Mouse (Mus musculus) thymus, postnatal 14 days (tissue): ENCODE results near the gene Ndufc1.
"Not testable (repeated sequence)": the region's sequence is repeated elsewhere in the genome, so short reads cannot be mapped to it uniquely, and the experiment has no call there.

ENCODE experiments used
- DNase-seq: peaks from one replicate; pipeline ENCODE4 v3.0.0; 2021

The Ndufc1 gene

DNA sequence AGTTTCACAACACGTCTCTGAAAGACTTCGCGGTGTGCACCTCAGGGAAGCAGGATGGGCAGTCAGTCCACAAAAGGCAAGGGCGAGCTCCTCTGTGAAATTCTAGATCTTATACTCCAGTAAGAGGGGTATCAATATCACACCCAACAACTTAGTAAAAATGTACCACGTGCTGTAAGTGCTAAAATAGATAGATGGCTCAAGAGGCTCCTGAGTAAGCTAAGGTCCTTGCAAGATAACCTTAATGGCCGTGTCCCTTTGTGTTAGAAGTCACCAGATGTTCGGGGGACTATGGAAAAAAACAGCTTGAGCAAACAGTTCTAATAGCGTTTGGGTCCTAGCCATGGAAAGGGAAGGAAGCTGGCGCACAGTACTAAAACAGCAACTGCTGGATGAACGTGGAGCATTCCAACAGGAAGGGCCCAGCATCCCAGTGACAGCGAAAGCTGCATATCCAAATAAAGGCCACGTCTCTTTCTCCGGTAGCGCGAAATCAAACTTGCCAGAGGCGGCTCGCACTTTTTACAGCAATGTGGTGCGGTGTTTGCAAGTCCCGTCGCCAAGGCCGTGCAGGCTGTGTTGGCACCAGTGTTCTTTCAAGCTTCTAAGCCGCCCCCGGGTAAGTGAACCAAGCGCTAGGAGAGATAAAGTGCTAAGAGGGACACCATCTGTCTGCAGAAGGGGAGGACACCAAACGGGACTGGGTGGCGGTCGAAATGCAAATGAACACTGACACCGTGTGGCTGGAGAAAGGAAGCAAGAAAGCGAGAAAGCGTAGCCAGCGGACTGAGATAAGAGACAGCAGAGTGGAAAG, 43.9 kb downstream of the Ndufc1 start:
- DNase-seq: peak; percentile 82

DNA sequence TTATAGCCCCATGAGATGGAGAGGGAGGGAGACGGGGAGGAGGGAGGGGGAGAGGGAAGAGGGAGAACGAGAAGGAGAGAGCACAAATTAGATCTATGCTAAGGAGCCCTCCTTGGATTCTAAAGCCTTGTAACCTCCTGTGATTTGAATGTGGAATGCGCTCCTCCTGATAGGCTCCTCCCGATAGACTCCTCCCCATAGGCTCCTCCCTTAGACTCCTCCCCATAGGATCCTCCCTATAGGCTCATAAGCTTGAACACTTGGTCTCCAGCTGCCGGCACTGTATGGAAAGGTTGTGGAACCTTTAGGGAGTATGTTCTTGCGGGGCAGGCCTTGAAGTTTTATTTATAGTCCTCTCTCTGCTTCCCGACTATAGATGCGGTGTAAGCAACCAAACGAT, 47.7 kb downstream of the Ndufc1 start:
- no peak for DNase-seq

DNA sequence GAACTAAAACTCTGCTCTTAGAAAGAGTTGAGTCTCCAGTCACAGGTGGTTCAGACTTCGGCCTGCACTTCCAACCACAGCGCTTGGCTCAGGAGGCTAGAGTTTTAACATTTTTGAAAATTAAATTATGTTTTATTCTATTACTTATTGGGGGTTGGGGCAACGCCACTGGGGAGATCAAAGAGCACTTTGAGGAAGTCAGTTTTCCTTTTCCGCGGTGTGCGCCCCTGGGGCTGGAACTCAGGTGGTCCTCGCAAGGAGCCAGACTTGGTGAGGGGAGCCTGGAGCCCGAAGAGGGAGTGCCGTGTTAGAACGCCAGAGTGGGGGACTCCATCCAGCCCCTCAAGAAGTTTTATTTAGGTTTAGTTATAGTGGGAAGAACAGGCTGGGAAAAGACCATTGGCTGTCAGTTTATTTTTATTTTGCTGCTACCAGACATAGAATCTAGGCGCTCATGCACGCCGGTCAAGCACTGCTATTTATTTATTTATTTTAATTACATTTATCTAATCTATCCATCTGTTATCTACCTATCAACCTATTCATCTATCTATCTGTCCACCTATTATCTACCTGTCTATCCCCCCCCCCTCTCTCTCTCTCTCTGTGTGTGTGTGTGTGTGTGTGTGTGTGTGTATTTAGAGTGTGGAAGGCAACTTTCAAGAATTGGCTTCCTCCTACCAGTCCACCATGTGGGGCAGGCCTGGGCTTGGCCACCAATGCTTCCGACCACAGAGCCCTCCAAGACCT, 49.1 kb downstream of the Ndufc1 start:
- peak; percentile 37 for DNase-seq

DNA sequence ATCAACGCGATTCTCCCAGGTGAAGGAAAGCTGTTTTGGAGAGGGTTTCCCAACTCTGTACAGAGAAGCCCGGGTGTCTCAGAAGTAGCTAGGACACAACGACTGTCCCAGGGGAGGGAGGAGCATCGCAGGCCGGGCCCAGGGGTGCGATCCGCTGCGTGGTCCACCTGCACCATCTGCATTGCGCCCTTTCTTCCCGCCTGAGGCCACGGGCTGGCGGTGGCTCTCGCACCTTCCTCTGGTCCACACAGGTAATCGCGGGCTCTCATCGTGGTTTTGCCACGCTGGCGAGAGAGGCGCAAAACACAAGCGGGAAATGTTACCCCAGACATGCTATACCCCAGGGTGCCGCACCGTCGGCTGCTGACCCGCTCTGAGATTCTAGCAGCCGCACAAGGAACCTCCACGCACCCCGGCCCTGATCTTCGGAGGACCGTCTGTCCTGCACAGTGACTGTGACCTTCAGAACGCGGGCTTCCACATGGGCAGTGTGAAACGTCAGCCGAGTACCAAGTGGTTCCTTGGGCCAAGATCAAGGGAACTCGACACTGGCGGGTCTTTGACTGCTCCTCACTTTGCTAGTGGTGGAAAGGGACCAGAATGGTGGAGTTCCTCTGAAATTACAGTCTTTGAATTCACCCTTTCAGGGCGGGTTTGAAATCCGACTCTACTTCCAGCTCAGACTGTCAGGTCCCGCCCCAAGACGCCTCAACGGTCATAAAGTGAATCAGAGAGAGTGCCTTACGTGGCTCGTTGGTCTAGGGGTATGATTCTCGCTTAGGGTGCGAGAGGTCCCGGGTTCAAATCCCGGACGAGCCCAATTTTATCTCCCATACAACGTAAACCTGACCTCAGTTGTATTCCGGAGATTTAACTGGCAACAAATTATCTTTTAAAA, 49.9 kb downstream of the Ndufc1 start:
- peak; percentile 88 for DNase-seq

DNA sequence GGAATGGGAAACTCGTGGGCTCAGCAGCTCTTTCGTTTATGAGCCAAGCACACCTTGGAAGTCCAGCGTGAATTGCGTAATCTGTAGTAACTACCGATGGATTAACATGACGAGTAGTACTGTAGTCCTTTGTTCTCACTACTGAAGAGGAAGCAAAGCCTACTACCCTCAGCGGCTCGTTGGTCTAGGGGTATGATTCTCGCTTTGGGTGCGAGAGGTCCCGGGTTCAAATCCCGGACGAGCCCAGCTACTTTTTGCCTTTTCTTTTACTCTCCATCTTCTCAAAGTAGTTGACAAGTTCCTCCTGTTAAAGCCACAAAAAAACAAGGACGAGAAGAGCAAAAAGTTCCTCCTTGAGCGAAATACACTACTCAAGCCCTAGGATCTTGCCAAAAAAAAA, 50.6 kb downstream of the Ndufc1 start:
- DNase-seq: peak; percentile 83

DNA sequence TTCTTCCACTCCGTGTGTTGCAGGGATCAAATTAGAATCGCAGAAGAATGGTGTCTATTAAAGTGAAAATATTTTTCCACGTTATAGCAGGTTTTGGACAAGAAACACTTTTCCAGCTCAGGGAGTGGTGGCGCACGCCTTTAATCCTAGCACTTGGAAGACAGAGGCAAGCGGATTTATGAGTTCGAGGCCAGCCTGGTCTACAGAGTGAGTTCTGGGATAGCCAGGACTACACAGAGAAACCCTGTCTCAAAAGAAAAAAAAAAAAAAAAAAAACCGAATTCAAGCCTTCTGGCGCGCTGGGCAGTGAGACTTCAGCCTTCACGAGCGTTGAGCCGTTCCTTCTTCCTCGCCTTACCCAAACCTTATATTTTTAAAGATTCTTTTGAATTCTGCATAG, 51.2 kb downstream of the Ndufc1 start:
- no peak for DNase-seq

DNA sequence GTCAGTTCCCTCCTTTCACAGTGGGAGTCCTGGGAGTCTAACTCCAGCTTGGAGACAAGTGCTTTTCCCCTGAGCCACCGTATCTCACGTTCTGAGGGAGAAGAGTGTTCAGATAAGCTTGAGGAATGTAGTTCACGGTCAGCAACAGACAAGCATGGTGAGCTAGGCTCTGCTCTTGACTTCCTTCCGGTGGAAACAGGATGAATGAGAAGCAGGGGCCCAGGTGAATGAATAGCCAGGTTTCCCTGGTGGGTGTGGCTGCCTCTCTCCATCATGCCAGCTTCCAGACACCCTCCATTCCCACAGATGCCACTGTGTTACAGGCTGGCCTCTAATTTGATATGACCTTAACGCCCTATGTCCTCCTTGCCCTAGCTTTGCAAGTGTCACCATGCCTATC, 51.7 kb downstream of the Ndufc1 start:
- no peak for DNase-seq

DNA sequence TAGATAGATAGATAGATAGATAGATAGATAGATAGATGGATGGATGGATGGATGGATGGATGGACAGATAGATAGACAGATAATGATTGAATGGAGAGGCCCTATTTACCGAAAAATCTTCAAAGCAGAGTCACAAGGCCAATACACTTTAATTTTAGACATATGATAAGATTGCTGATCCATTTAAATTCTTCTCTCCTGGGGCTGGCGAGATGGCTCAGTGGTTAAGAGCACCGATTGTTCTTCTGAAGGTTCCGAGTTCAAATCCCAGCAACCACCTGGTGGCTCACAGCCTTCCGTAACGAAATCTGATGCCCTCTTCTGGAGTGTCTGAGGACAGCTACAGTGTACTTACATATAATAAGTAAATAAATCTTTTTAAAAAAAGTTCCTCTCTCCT, 53.8 kb downstream of the Ndufc1 start:
- DNase-seq: not testable (repeated sequence)
